Mouse (Mus musculus) liver, embryonic 13.5 days (tissue): ENCODE results near the gene Cpne1. TPM values are rescaled to one million over a fixed set of nuclear protein-coding genes. Genes with fewer than 3 reads are reported as not detected.

Source experiments
- ATAC-seq: fragments of 200-750 bp; cut with Nextera tagmentation; 2 replicates; pipeline ENCODE4 v1.8.0; 2017; ENCODE audit warnings: low read depth, mild to moderate bottlenecking, moderate number of reproducible peaks, moderate library complexity
- DNase-seq: peaks from one replicate; pipeline ENCODE4 v3.0.0; 2022
- H3K27ac ChIP-seq: fragments of 300-500 bp; sonication (generic); 2 replicates; pipeline ENCODE4 v1.5.1; 2015; ENCODE audit warnings: moderate library complexity, mild to moderate bottlenecking, inconsistent platforms
- H3K27me3 ChIP-seq: fragments of 300-500 bp; sonication (generic); 2 replicates; pipeline ENCODE4 v1.6.1; 2015; ENCODE audit warnings: mild to moderate bottlenecking, inconsistent platforms
- H3K36me3 ChIP-seq: fragments of 300-500 bp; sonication (generic); 2 replicates; pipeline ENCODE4 v1.6.1; 2015; ENCODE audit warnings: mild to moderate bottlenecking, inconsistent platforms
- H3K4me1 ChIP-seq: fragments of 300-500 bp; sonication (generic); replicated peaks from 2 replicates; pipeline ENCODE4 v1.6.1; 2015; ENCODE audit warnings: inconsistent platforms
- H3K4me2 ChIP-seq: fragments of 300-500 bp; sonication (generic); 2 replicates; pipeline ENCODE4 v1.6.1; 2015; ENCODE audit warnings: inconsistent platforms, mild to moderate bottlenecking, moderate library complexity
- H3K4me3 ChIP-seq: fragments of 300-500 bp; sonication (generic); replicated peaks from 2 replicates; pipeline ENCODE4 v1.5.1; 2015; ENCODE audit warnings: mild to moderate bottlenecking, inconsistent platforms
- H3K9ac ChIP-seq: fragments of 300-500 bp; sonication (generic); 2 replicates; pipeline ENCODE4 v1.6.1; 2015; ENCODE audit warnings: mild to moderate bottlenecking, inconsistent platforms
- H3K9me3 ChIP-seq: fragments of 300-500 bp; sonication (generic); replicated peaks from 2 replicates; pipeline ENCODE4 v1.6.1; 2016; ENCODE audit warnings: inconsistent platforms
- WGBS: fragments of 180-500 bp; shearing (Covaris S2); methylation state at CpG from one replicate; pipeline ENCODE4 v1.1.7; 2015; ENCODE audit not compliant: insufficient replicate concordance; 5-methylcytosine and 5-hydroxymethylcytosine counted together
- polyA plus RNA-seq: library from polyadenylated mRNA; unstranded; fragments of >200 nt; fragmentation: Nextera tagmentation; extraction: Ambion mirVana; gene quantifications from 2 replicates; pipeline ENCODE4 v1.2.1, GENCODE M21; 2015

Gene Cpne1
- 26.9 and 31.8 TPM in 2 replicates for polyA plus RNA-seq

GRCm38 (mm10) chr2:156111358-156112079 is at the start of gene Cpne1, which contains the start of gene Rbm12:
Gene Cpne1 (minus strand): TSS chr2:156111965.
Gene Rbm12 (minus strand): TSS chr2:156111978.
- peaks cover 4% of the 10 kb centered on the region for H3K36me3 ChIP-seq
- peak within 1 kb of the TSS; percentile 89 for H3K4me3 ChIP-seq
- WGBS = under 1% methylated on average over 73 of the region's 74 CpGs
- H3K9me3 ChIP-seq = no peaks in the 10 kb centered on the region
- ATAC-seq = peak; percentile 91
- peak; percentile 82 for DNase-seq
- H3K27ac ChIP-seq = peak within 1 kb of the TSS; percentile 82
- peaks cover 31% of the 10 kb centered on the region for H3K4me1 ChIP-seq
- peak within 1 kb of the TSS; percentile 87 for H3K4me2 ChIP-seq
- peak within 1 kb of the TSS; percentile 90 for H3K9ac ChIP-seq
- no peaks in the 10 kb centered on the region for H3K27me3 ChIP-seq

- H3K9ac ChIP-seq = no peak overlapping the region
- no peaks in the 10 kb centered on the region; the same call in 1 of the 2 replicates for H3K4me1 ChIP-seq
- no peak overlapping the region for H3K4me3 ChIP-seq
- H3K27me3 ChIP-seq = no peaks in the 10 kb centered on the region
- H3K9me3 ChIP-seq = no peaks in the 10 kb centered on the region
- H3K4me2 ChIP-seq = no peak overlapping the region
- no peak overlapping the region for H3K27ac ChIP-seq
- peaks cover 82% of the 10 kb centered on the region for H3K36me3 ChIP-seq
- no peak for DNase-seq
- ATAC-seq = no peak
Observed at GRCm38 (mm10) chr2:156151538-156151937, 39.8 kb upstream of the Cpne1 start.

- Histone ChIP-seq H3K36me3 (peaks cover 55% of the 10 kb centered on the region), H3K9me3 (no peaks in the 10 kb centered on the region), H3K27ac (no peak overlapping the region), H3K9ac (no peak overlapping the region), H3K4me3 (no peak overlapping the region), H3K4me2 (no peak overlapping the region), H3K27me3 (no peaks in the 10 kb centered on the region), H3K4me1 (peaks cover 19% of the 10 kb centered on the region)
- no peak for ATAC-seq
- DNase-seq = no peak
- WGBS = 87% methylated on average over 3 of the region's 3 CpGs
Observed at GRCm38 (mm10) chr2:156147316-156147915, 35.7 kb upstream of the Cpne1 start.

- no peak overlapping the region for H3K9ac ChIP-seq
- no peaks in the 10 kb centered on the region for H3K9me3 ChIP-seq
- peak overlapping the region; percentile 6; the same call in 1 of the 2 replicates for H3K27ac ChIP-seq
- H3K27me3 ChIP-seq = no peaks in the 10 kb centered on the region
- peaks cover 19% of the 10 kb centered on the region for H3K4me1 ChIP-seq
- no peak for DNase-seq
- WGBS = 60% methylated on average over 5 of the region's 5 CpGs
- no peak for ATAC-seq
- H3K36me3 ChIP-seq = peaks cover 55% of the 10 kb centered on the region
- H3K4me2 ChIP-seq = no peak overlapping the region
- H3K4me3 ChIP-seq = no peak overlapping the region
Observed at GRCm38 (mm10) chr2:156146272-156146989, 34.7 kb upstream of the Cpne1 start.

- Histone ChIP-seq H3K4me2 (peak overlapping the region; percentile 96), H3K9ac (peak overlapping the region; percentile 92), H3K36me3 (peaks cover 54% of the 10 kb centered on the region), H3K4me1 (peaks cover 19% of the 10 kb centered on the region), H3K27ac (no peak overlapping the region), H3K9me3 (no peaks in the 10 kb centered on the region), H3K4me3 (peak overlapping the region; percentile 92), H3K27me3 (no peaks in the 10 kb centered on the region)
- ATAC-seq = no peak
- no peak for DNase-seq
- WGBS = 55% methylated on average over 11 of the region's 11 CpGs
Observed at GRCm38 (mm10) chr2:156145486-156146130, 33.8 kb upstream of the Cpne1 start.

GRCm38 (mm10) chr2:156143953-156144724 is 32.4 kb upstream of the Cpne1 start, which contains the start of the genes Romo1 and Nfs1:
Gene Romo1 (plus strand): TSS chr2:156144039.
Gene Nfs1 (minus strand): TSS chr2:156144186.
- peak within 1 kb of the TSS; percentile 96 for H3K4me2 ChIP-seq
- ATAC-seq (peak; percentile 92), DNase-seq (peak; percentile 89)
- H3K4me3 ChIP-seq = peak within 1 kb of the TSS; percentile 92
- peaks cover 53% of the 10 kb centered on the region for H3K36me3 ChIP-seq
- H3K27ac ChIP-seq = peak within 1 kb of the TSS; percentile 94
- under 1% methylated on average over 70 of the region's 70 CpGs for WGBS
- no peaks in the 10 kb centered on the region for H3K9me3 ChIP-seq
- H3K9ac ChIP-seq = peak within 1 kb of the TSS; percentile 92
- peaks cover 23% of the 10 kb centered on the region for H3K4me1 ChIP-seq
- no peaks in the 10 kb centered on the region for H3K27me3 ChIP-seq

GRCm38 (mm10) chr2:156143367-156143766 is 31.6 kb upstream of the Cpne1 start:
- DNase-seq = no peak
- Histone ChIP-seq H3K9ac (peak overlapping the region; percentile 92), H3K27ac (peak overlapping the region; percentile 94), H3K9me3 (no peaks in the 10 kb centered on the region), H3K4me3 (peak overlapping the region; percentile 92), H3K36me3 (peaks cover 53% of the 10 kb centered on the region), H3K4me1 (peaks cover 23% of the 10 kb centered on the region), H3K4me2 (peak overlapping the region; percentile 96), H3K27me3 (no peaks in the 10 kb centered on the region)
- ATAC-seq = 0 out of 2 replicates have a peak, but pooled peaks have one; percentile 2
- 2% methylated on average over 16 of the region's 16 CpGs for WGBS

GRCm38 (mm10) chr2:156142820-156143219 is 31.1 kb upstream of the Cpne1 start:
- Histone ChIP-seq H3K4me1 (peaks cover 23% of the 10 kb centered on the region), H3K9me3 (no peaks in the 10 kb centered on the region), H3K4me2 (peak overlapping the region; percentile 96), H3K4me3 (peak overlapping the region; percentile 92), H3K27ac (peak overlapping the region; percentile 94), H3K27me3 (no peaks in the 10 kb centered on the region), H3K9ac (peak overlapping the region; percentile 92), H3K36me3 (peaks cover 49% of the 10 kb centered on the region)
- WGBS = 76% methylated on average over 2 of the region's 2 CpGs
- DNase-seq (no peak), ATAC-seq (no peak)

- WGBS = 82% methylated on average over 6 of the region's 6 CpGs
- Histone ChIP-seq H3K36me3 (peaks cover 63% of the 10 kb centered on the region), H3K9me3 (no peaks in the 10 kb centered on the region), H3K27me3 (no peaks in the 10 kb centered on the region), H3K4me3 (no peak overlapping the region), H3K4me2 (no peak overlapping the region), H3K4me1 (0 out of 2 replicates have a peak, but pooled peaks cover 4% of the 10 kb centered on the region), H3K27ac (no peak overlapping the region), H3K9ac (no peak overlapping the region)
- ATAC-seq (no peak), DNase-seq (no peak)
Observed at GRCm38 (mm10) chr2:156135695-156136094, 23.9 kb upstream of the Cpne1 start.

GRCm38 (mm10) chr2:156134161-156134560 is 22.4 kb upstream of the Cpne1 start:
- H3K4me1 ChIP-seq = no peaks in the 10 kb centered on the region
- peaks cover 54% of the 10 kb centered on the region for H3K36me3 ChIP-seq
- no peak overlapping the region for H3K9ac ChIP-seq
- H3K27me3 ChIP-seq = no peaks in the 10 kb centered on the region
- ATAC-seq (no peak), DNase-seq (no peak)
- no peaks in the 10 kb centered on the region for H3K9me3 ChIP-seq
- no peak overlapping the region for H3K4me2 ChIP-seq
- H3K4me3 ChIP-seq = no peak overlapping the region
- H3K27ac ChIP-seq = no peak overlapping the region
- WGBS = 79% methylated on average over 5 of the region's 5 CpGs
